Mouse (Mus musculus): ENCODE measurements around the gene Slc1a2. TPM values are rescaled to one million over a fixed set of nuclear protein-coding genes. Genes with fewer than 3 reads are reported as not detected.

The Slc1a2 gene
- polyA plus RNA-seq, 1 experiment from 2014 or later, result 0.38 TPM

DNA sequence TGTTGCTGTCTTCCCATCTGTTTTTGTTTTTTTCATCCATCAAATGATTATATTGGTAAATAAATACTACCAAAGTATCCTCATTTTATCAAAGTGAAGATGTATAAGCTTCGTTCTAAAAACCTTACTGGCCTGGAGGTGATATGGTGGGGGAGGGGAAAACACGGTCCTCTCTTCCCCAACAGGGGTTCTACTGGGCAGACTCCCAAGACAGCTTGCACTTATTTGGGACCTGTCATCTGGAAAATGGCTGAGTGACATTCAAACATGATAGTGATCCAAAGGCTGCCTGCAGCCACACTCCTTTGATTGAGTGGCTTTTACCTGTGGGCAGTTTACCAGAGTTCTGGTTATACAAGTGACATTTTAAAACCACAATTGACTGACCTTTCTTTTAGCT lies 76.6 kb downstream of the Slc1a2 start:
- H3K4me3 ChIP-seq, result no peak overlapping the region
- DNase-seq (ENCODE audit: low spot score), result no peak
- no peaks in the 10 kb centered on the region for H3K27me3 ChIP-seq (ENCODE audit: low read depth, poor library complexity, severe bottlenecking)
- peaks cover 32% of the 10 kb centered on the region for H3K4me1 ChIP-seq
- no peaks in the 10 kb centered on the region for H3K9me3 ChIP-seq (replicated peaks)
- H3K36me3 ChIP-seq, result no peaks in the 10 kb centered on the region
- no peak overlapping the region for H3K27ac ChIP-seq
- 76% methylated on average over 2 of the region's 2 CpGs for WGBS

DNA sequence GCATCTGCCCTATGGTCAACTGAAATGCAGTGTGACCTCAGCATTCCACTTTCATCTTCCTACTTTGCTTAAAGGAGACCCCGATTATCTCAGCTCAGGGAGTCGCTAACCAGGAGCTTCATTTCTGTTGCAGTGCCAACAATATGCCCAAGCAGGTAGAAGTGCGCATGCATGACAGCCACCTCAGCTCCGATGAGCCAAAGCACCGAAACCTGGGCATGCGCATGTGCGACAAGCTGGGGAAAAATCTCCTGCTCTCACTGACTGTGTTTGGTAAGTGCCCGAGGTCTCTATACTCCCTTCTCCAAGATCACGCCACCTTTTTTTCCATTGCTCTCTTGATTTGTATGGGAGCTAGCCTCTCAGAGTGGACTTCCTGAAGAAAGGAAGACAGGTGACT lies 77.4 kb downstream of the Slc1a2 start:
- DNase-seq (ENCODE audit: low spot score), result no peak
- no peaks in the 10 kb centered on the region for H3K9me3 ChIP-seq (replicated peaks)
- WGBS, result 93% methylated on average over 9 of the region's 9 CpGs
- no peaks in the 10 kb centered on the region for H3K36me3 ChIP-seq
- H3K4me1 ChIP-seq, result peaks cover 24% of the 10 kb centered on the region
- H3K27me3 ChIP-seq (ENCODE audit: low read depth, poor library complexity, severe bottlenecking), result no peaks in the 10 kb centered on the region
- H3K4me3 ChIP-seq, result no peak overlapping the region
- no peak overlapping the region for H3K27ac ChIP-seq

DNA sequence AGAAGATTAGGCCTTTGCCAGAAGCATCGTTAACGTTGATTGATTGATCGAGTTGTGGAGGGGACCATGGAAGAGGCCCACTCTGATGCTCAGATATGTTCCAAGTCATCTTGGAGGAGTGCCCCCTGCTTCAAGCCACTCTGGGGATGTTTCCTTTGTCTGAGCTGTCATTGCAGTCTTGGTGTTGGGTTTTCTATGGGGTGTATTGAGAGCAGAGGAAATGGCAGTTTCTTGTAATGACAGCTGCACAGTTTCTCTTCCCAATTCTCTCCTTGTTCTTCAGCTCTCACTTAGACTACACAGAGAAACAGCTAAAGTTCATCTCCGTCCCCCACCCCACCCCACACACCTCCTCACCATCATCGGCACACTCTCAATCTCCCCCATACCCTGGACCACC lies 78.0 kb downstream of the Slc1a2 start:
- H3K4me3 ChIP-seq, result no peak overlapping the region
- no peaks in the 10 kb centered on the region for H3K9me3 ChIP-seq (replicated peaks)
- WGBS, result 84% methylated on average over 5 of the region's 5 CpGs
- DNase-seq (ENCODE audit: low spot score), result no peak
- no peaks in the 10 kb centered on the region for H3K36me3 ChIP-seq
- H3K4me1 ChIP-seq, result peaks cover 17% of the 10 kb centered on the region
- H3K27ac ChIP-seq, result no peak overlapping the region
- no peaks in the 10 kb centered on the region for H3K27me3 ChIP-seq (ENCODE audit: low read depth, poor library complexity, severe bottlenecking)

DNA sequence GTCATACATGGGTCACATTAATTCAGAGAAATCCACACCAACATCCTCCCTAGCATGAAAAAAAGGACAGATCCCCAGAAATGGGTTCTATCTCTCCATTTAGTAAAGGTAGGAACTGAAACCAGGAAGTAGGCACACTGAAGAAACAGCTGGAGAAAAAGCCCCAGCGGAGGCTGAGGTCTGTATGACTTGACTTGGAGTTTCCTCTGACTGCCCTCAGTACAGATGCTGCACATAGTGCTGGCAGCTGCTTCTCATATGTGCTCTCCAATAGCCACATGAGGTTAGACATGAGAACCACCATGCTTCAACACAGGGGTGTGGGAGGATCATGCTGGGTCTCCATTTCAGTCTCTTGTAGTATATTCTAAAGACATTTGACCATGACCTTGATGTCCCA lies 80.4 kb downstream of the Slc1a2 start:
- H3K36me3 ChIP-seq, result no peaks in the 10 kb centered on the region
- no peaks in the 10 kb centered on the region for H3K4me1 ChIP-seq
- H3K9me3 ChIP-seq (replicated peaks), result no peaks in the 10 kb centered on the region
- DNase-seq (ENCODE audit: low spot score), result no peak
- 100% methylated on average over 1 of the region's 1 CpGs for WGBS
- H3K27me3 ChIP-seq (ENCODE audit: low read depth, poor library complexity, severe bottlenecking), result no peaks in the 10 kb centered on the region
- no peak overlapping the region for H3K4me3 ChIP-seq
- H3K27ac ChIP-seq, result no peak overlapping the region

DNA sequence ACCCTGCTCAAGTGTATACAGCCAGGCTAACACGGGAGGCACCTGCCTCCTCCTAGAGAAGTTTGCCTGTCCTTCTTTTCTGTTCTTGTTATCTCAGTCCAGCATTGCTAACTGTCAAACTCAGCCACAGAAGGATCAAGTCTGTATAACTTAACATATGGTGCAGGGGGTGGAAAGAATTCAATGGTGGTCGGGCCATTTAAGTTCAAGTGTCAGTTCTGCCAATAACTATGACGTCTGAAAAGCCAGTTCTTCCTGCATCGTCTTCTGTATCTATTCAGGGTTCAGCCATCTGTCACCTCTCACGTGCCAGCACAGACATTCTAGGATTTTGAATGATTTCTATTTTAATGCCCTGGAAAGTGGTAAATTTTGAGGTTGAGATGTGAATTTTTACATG lies 84.2 kb downstream of the Slc1a2 start:
- DNase-seq (ENCODE audit: low spot score), result no peak
- Histone ChIP-seq H3K27ac (no peak overlapping the region), H3K9me3 (replicated peaks) (no peaks in the 10 kb centered on the region), H3K4me1 (peaks cover 3% of the 10 kb centered on the region; the same call in 1 of the 2 replicates), H3K27me3 (ENCODE audit: low read depth, poor library complexity, severe bottlenecking) (no peaks in the 10 kb centered on the region), H3K36me3 (no peaks in the 10 kb centered on the region), H3K4me3 (no peak overlapping the region)
- 89% methylated on average over 5 of the region's 5 CpGs for WGBS

DNA sequence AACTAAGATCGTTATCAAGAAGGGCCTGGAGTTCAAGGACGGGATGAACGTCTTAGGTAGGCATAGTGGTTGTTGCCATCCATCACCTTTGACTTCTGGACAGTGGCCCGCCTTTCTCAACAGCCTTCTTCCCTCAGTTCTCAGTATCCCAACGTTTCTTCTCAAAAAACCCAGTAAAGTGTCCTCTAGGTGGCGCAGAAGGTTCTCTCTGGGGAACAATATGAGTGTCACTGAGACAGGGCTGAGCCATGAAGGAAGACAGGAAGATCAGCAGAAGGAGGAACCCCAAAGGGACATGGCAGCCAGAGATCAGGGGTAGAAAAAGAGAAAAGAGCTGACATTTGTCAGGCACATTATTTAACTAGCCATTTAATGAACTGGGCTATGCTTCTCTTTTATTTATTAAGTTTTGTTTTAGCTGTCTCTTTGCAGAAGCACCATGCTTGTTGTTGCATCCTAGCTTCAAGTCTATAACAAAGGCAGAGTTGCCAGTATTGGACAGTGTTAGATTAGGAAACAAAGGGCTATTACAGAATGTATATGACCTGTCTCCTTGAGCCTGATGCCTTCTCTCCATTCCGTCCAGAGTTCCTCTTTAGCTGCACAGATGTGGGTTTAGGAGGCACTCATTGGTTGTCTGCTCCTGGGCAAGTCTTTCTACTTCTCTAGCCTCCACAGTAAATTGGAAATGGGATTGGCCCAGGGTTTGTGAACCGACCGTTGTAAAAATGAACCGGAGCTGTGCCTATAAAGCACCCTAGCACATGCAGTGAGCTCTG lies 85.6 kb downstream of the Slc1a2 start:
- Histone ChIP-seq H3K4me3 (no peak overlapping the region), H3K9me3 (replicated peaks) (no peaks in the 10 kb centered on the region), H3K36me3 (no peaks in the 10 kb centered on the region), H3K4me1 (peaks cover 3% of the 10 kb centered on the region; the same call in 1 of the 2 replicates), H3K27me3 (ENCODE audit: low read depth, poor library complexity, severe bottlenecking) (no peaks in the 10 kb centered on the region), H3K27ac (no peak overlapping the region)
- 62% methylated on average over 10 of the region's 10 CpGs for WGBS
- no peak for DNase-seq (ENCODE audit: low spot score)

DNA sequence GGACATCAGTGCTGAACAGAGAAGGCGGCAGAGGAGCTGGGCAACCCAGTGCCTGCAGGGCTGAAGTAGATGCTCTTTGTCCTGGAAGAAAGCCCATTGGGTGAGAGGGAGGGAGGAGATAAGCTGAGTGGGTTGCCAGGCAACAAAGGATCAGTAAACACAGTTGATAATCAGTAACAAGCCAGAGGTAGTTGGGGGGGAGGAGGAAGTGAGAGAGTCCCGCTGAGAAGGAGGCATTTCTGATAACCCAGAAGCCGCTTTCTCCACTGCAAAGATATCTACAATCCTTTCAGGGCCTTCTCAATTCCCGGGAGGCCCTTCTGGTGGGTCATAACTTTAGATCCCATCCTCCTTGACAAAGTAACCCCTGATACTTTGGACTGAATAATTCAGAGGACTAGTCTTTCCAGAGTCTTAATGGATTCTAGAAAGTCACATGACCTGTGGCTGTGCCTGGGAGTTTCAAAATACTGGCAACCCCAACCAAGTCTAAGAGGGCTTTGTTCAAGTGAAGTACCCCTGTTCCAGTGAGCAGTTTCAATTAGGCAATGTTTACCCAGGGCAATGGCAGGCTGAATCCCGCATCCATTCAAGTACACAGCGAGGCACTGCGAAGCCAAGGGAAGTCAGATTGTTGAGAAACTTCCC lies 86.9 kb downstream of the Slc1a2 start:
- no peaks in the 10 kb centered on the region for H3K9me3 ChIP-seq (replicated peaks)
- H3K27me3 ChIP-seq (ENCODE audit: low read depth, poor library complexity, severe bottlenecking), result no peaks in the 10 kb centered on the region
- WGBS, result 33% methylated on average over 7 of the region's 7 CpGs
- H3K36me3 ChIP-seq, result no peaks in the 10 kb centered on the region
- no peak for DNase-seq (ENCODE audit: low spot score)
- H3K27ac ChIP-seq, result no peak overlapping the region; the same call in 1 of the 2 replicates
- peaks cover 3% of the 10 kb centered on the region; the same call in 1 of the 2 replicates for H3K4me1 ChIP-seq
- H3K4me3 ChIP-seq, result no peak overlapping the region

DNA sequence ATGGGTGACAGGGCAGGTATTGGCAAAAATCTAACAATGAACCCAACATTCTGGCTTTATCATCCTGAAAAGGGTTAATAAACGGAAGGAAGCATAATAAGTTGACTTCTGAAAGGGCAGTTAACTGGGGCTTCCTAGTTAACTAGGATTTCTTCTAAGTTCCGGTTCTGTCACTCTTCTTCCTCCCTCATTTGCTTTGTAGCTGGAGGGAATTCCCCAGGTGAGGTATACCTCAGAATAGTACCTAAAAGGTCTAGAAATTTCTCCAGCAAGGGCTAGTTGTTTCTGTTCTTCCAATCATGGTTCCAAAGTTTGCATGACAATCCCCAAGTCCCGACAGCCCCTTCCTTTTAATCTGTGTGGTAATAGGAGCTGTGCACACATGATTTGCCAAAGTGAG lies 89.3 kb downstream of the Slc1a2 start:
- Histone ChIP-seq H3K4me1 (peaks cover 3% of the 10 kb centered on the region; the same call in 1 of the 2 replicates), H3K9me3 (replicated peaks) (no peaks in the 10 kb centered on the region), H3K36me3 (no peaks in the 10 kb centered on the region), H3K27me3 (ENCODE audit: low read depth, poor library complexity, severe bottlenecking) (no peaks in the 10 kb centered on the region), H3K4me3 (no peak overlapping the region), H3K27ac (no peak overlapping the region)
- 89% methylated on average over 3 of the region's 3 CpGs for WGBS
- DNase-seq (ENCODE audit: low spot score), result no peak

DNA sequence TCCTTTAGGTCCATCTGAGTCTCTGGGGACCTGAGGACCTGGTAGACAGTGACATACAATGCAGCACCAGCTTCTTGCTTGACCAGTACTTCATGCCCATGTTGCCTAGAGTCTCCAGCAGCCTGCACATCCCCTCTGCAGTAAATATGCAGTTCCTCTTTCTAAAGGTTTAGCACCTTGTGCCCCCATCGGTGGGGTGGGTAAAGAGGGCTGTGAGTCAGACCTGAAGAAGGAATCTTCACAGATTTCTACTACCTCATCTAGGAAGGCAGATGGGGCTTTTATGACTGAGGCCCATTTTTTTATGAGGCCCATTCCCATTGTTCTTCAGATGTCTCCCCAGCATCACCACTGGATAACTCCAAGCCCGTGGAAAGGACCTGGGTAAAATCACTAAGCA lies 91.5 kb downstream of the Slc1a2 start:
- no peaks in the 10 kb centered on the region for H3K9me3 ChIP-seq (replicated peaks)
- no peaks in the 10 kb centered on the region for H3K27me3 ChIP-seq (ENCODE audit: low read depth, poor library complexity, severe bottlenecking)
- H3K36me3 ChIP-seq, result no peaks in the 10 kb centered on the region
- peaks cover 3% of the 10 kb centered on the region; the same call in 1 of the 2 replicates for H3K4me1 ChIP-seq
- no peak overlapping the region for H3K4me3 ChIP-seq
- no peak overlapping the region for H3K27ac ChIP-seq
- DNase-seq (ENCODE audit: low spot score), result no peak
- WGBS, result 79% methylated on average over 2 of the region's 2 CpGs

DNA sequence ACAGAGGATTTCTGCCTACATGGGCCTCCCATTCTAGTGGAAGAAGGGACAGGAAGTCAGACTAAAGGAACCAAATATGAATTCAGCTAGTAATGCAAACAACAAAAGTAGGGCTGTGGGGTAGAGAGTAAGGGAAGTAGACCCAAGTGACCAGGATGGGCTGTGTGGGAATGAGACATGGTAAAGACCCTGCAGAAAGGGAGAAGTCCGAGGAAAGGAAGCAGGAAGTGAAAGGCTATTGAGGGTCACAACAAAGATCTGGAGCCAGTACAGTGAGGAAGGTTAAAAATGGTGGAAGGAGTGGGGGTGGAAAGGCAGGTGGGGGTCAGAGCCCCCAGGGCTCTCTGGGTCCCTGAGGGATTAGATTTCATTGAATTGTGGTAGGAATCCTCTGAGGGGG lies 93.4 kb downstream of the Slc1a2 start:
- no peaks in the 10 kb centered on the region for H3K4me1 ChIP-seq
- H3K27me3 ChIP-seq (ENCODE audit: low read depth, poor library complexity, severe bottlenecking), result no peaks in the 10 kb centered on the region
- no peak for DNase-seq (ENCODE audit: low spot score)
- 61% methylated on average over 1 of the region's 1 CpGs for WGBS
- no peaks in the 10 kb centered on the region for H3K36me3 ChIP-seq
- no peaks in the 10 kb centered on the region for H3K9me3 ChIP-seq (replicated peaks)
- H3K27ac ChIP-seq, result no peak overlapping the region
- no peak overlapping the region for H3K4me3 ChIP-seq

DNA sequence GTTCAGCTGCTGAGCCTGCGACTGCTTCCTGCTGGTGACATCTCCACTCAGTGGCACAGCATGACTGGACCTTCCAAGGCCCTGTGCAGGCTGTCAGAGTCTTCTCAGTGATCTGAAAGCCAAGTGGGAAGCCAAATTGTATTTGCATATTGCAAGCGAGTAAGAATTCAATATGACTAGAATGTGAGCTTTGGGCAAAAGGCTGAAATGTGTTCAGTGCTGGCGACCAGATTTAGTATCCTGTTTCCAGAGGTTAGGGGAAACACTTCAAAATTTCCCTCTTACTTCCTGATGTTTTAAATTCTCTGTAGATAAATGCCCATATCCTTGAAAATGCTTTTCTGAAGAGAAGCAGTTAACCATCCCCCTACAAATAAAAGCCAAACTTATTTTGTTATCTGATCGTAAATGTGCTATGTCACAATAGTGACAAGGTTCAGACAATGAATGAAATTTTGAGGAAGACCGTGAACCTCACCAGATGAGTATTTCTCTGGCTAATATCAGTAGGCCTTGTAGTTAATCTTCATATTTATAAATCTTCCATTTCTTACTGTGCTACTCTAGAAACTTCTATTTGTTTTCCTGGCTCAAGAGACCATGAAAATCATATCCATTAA lies 98.9 kb downstream of the Slc1a2 start:
- no peak overlapping the region for H3K27ac ChIP-seq
- no peak for DNase-seq (ENCODE audit: low spot score)
- 90% methylated on average over 5 of the region's 5 CpGs for WGBS

DNA sequence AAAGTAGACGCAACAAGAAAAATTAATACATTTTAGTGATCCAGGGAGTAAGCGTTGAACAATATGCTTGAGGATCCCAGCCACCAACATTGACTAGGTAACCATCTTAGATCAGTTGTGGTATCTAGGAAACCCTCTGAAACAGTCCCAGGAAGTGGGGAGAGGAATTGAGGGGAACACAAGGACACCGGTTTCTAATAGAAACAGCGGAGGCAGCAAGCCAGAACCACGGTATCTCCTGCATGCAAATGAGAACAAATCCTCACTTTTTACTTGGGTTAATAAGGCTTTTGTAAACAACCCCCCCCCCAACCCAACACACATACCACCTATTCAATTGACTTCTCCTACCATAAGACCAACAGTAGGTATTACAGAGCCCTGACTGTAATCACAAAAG lies 101.0 kb downstream of the Slc1a2 start:
- H3K4me3 ChIP-seq, result no peak overlapping the region
- no peaks in the 10 kb centered on the region for H3K36me3 ChIP-seq
- DNase-seq (ENCODE audit: low spot score), result no peak
- WGBS, result 95% methylated on average over 5 of the region's 5 CpGs
- no peaks in the 10 kb centered on the region for H3K4me1 ChIP-seq
- no peaks in the 10 kb centered on the region for H3K9me3 ChIP-seq (replicated peaks)
- no peak overlapping the region for H3K27ac ChIP-seq
- no peaks in the 10 kb centered on the region for H3K27me3 ChIP-seq (ENCODE audit: low read depth, poor library complexity, severe bottlenecking)

More for the DNA sequence above, 98.9 kb downstream of the Slc1a2 start:
- H3K9me3 ChIP-seq (replicated peaks), result no peaks in the 10 kb centered on the region
- no peak overlapping the region for H3K4me3 ChIP-seq
- H3K4me1 ChIP-seq, result no peaks in the 10 kb centered on the region
- no peaks in the 10 kb centered on the region for H3K36me3 ChIP-seq
- H3K27me3 ChIP-seq (ENCODE audit: low read depth, poor library complexity, severe bottlenecking), result no peaks in the 10 kb centered on the region

Measured in limb, embryonic 10.5 days (tissue).